Mouse (Mus musculus) brain, embryonic 14.5 days (tissue): ENCODE data around the gene Tep1.

Experiments used
- CTCF ChIP-seq: fragments of 200-500 bp; IDR thresholded peaks from 2 replicates; pipeline ENCODE4 v1.5.1; 2012; ENCODE audit warnings: inconsistent platforms, mild to moderate bottlenecking, moderate library complexity, borderline replicate concordance; ENCODE audit not compliant: insufficient read depth, insufficient read length; ENCODE audit errors: extremely low read depth
- POLR2A ChIP-seq: fragments of 200-500 bp; IDR thresholded peaks from 2 replicates; pipeline ENCODE4 v1.6.1; 2012; ENCODE audit warnings: mild to moderate bottlenecking, inconsistent platforms, borderline replicate concordance; ENCODE audit not compliant: poor library complexity, insufficient read depth, insufficient read length, severe bottlenecking; ENCODE audit errors: extremely low read depth

DNA sequence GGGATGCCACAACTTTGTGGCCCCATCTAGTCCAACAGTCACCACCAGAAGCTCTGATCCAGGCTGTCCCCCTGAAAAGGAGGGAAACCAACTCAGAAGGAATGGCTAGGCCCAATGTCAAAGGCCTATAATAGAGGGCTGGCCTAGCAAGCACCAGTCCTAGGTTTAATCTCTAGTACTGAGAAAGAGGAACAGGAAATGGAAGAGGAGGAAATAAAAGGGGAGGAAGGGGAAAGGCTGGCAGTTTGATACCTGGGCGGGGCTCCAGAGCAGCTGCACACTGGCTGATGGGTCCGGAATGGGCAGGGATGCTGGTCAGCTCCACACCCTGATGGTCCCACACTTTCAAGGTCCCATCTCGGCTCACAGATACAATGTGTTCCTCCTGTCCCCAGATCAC, 40.5 kb downstream of the Tep1 start:
- TF ChIP-seq POLR2A (no peak), CTCF (no peak)
